Mouse (Mus musculus) heart, postnatal 0 days (tissue): ENCODE data around the gene Irx4. TPM values are rescaled to one million over a fixed set of nuclear protein-coding genes. Genes with fewer than 3 reads are reported as not detected.
A peak's percentile ranks its signal among the peaks of the same experiment; 100 is the strongest.

ENCODE experiments used
- ATAC-seq: fragments of 200-750 bp; cut with Nextera tagmentation; 2 replicates; pipeline ENCODE4 v1.8.0; 2017; ENCODE audit warnings: low read depth, moderate number of reproducible peaks, moderate library complexity; ENCODE audit not compliant: insufficient read depth
- DNase-seq: peaks from one replicate; pipeline ENCODE4 v3.0.0-alpha.2; 2016; ENCODE audit warnings: low spot score
- H3K27ac ChIP-seq: fragments of 300-500 bp; sonication (generic); 2 replicates; pipeline ENCODE4 v1.5.1; 2014; ENCODE audit warnings: low read depth, mild to moderate bottlenecking
- H3K27me3 ChIP-seq: fragments of 300-500 bp; sonication (generic); 2 replicates; pipeline ENCODE4 v1.6.1; 2014; ENCODE audit warnings: low read length, mixed read lengths; ENCODE audit not compliant: control insufficient read depth, insufficient read depth
- H3K36me3 ChIP-seq: fragments of 300-500 bp; sonication (generic); replicated peaks from 2 replicates; pipeline ENCODE4 v1.6.1; 2014; ENCODE audit warnings: low read length, mixed read lengths; ENCODE audit not compliant: control insufficient read depth, insufficient read depth
- H3K4me1 ChIP-seq: fragments of 300-500 bp; sonication (generic); 2 replicates; pipeline ENCODE4 v1.6.1; 2014; ENCODE audit warnings: antibody characterized with exemption; ENCODE audit not compliant: control insufficient read depth, insufficient read depth
- H3K4me2 ChIP-seq: fragments of 300-500 bp; sonication (generic); 2 replicates; pipeline ENCODE4 v1.6.1; 2014; ENCODE audit warnings: low read depth, mild to moderate bottlenecking, low read length, moderate library complexity
- H3K4me3 ChIP-seq: fragments of 300-500 bp; sonication (generic); 2 replicates; pipeline ENCODE4 v1.5.1; 2014; ENCODE audit warnings: low read depth, low read length
- H3K9ac ChIP-seq: fragments of 300-500 bp; sonication (generic); replicated peaks from 2 replicates; pipeline ENCODE4 v1.6.1; 2014; ENCODE audit warnings: low read depth, low read length, mixed read lengths
- H3K9me3 ChIP-seq: fragments of 300-500 bp; sonication (generic); replicated peaks from 2 replicates; pipeline ENCODE4 v1.6.1; 2016; ENCODE audit warnings: low read length; ENCODE audit not compliant: control insufficient read depth
- CTCF ChIP-seq: IDR thresholded peaks from 2 replicates; pipeline ENCODE4 v1.5.1; 2016; ENCODE audit warnings: antibody characterized with exemption, control low read depth, low read depth
- EP300 ChIP-seq: IDR thresholded peaks from 2 replicates; pipeline ENCODE4 v1.6.1; 2016; ENCODE audit warnings: antibody characterized with exemption, low read depth
- WGBS: fragments of 180-500 bp; shearing (Covaris S2); extraction: QIAGEN DNeasy Blood & Tissue Kit; methylation state at CpG from one replicate; pipeline ENCODE4 v1.1.7; 2014; 5-methylcytosine and 5-hydroxymethylcytosine counted together
- polyA plus RNA-seq: library from polyadenylated mRNA; unstranded; fragments of >200 nt; fragmentation: Nextera tagmentation; extraction: Ambion mirVana; gene quantifications from 2 replicates; pipeline ENCODE4 v1.2.1, GENCODE M21; 2015
- total RNA-seq: library from RNA; depleted of rRNA; stranded (reverse); fragments of >200 nt; gene quantifications from 2 replicates; pipeline ENCODE4 v1.2.3, GENCODE M21; 2014; ENCODE audit warnings: low replicate concordance

The Irx4 gene
- total and polyA plus RNA-seq, 2 experiments from 2014 or later: 54.9 to 85.4 TPM

- 7% methylated on average over 18 of the region's 25 CpGs for WGBS
- DNase-seq (no peak), ATAC-seq (peak; percentile 11; the same call in 1 of the 2 replicates)
- Histone ChIP-seq H3K27me3 (peaks cover 72% of the 10 kb centered on the region), H3K27ac (peak overlapping the region; percentile 95), H3K9me3 (no peaks in the 10 kb centered on the region), H3K4me3 (peak overlapping the region; percentile 64), H3K4me1 (peaks cover 23% of the 10 kb centered on the region), H3K9ac (peak overlapping the region; percentile 76), H3K36me3 (0 out of 2 replicates have a peak, but pooled peaks cover under 1% of the 10 kb centered on the region), H3K4me2 (peak overlapping the region; percentile 78)
- TF ChIP-seq EP300: no peak
- no peak for TF ChIP-seq CTCF
Measured at GRCm38 (mm10) chr13:73261036-73261730, 904 bp downstream of the Irx4 start.

- Histone ChIP-seq H3K36me3 (peaks cover 6% of the 10 kb centered on the region; the same call in 1 of the 2 replicates), H3K4me1 (peaks cover 26% of the 10 kb centered on the region), H3K27ac (peak overlapping the region; percentile 95), H3K27me3 (peaks cover 79% of the 10 kb centered on the region), H3K9ac (peak overlapping the region; percentile 76), H3K9me3 (no peaks in the 10 kb centered on the region), H3K4me3 (peak overlapping the region; percentile 64), H3K4me2 (peak overlapping the region; percentile 78)
- DNase-seq (no peak), ATAC-seq (no peak)
- no peak for TF ChIP-seq CTCF
- WGBS: 14% methylated on average over 2 of the region's 2 CpGs
Measured at GRCm38 (mm10) chr13:73261881-73262280, 1.6 kb downstream of the Irx4 start.

DNA sequence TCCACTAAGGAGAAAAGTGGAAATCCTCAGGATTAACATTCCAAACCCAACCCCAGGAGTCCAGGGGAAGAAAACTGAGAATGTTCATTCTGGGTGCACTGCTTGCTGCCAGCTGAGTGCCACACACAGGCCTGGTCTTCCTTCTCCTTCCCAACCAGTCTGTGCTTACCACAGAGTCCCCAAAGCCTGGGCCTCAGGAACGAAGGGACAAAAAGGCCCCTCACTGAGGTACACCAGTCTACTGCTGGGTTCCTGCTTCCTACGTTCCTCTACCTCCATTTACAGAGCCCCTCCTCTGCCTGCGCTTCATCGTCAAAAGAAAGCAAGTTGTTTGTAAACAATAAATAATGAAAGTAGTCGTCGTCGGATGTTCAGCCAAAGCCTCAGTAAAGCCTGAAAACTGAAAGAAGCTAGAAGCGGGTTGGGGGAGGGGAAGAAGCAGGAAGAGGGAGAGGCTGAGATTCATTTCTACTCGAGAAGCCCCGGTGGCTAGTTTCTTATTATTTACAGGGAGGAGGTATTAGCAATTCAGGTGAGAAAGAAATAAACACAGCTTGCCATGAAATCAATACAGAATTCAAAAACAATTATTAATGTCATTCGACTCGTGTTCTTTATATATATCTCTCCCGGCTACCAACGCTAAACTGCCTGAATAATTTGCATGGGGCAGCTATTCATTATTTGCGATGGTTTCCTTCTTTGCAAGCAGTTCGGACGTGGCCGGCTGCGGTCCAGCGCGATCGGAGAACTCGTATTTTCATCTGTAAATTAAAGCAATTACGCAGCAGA is 2.3 kb downstream of the Irx4 start:
- H3K4me2 ChIP-seq: peak overlapping the region; percentile 78
- no peak for TF ChIP-seq EP300
- H3K4me3 ChIP-seq: peak overlapping the region; percentile 64
- H3K9ac ChIP-seq: peak overlapping the region; percentile 76
- 4% methylated on average over 24 of the region's 24 CpGs for WGBS
- H3K4me1 ChIP-seq: peaks cover 26% of the 10 kb centered on the region
- H3K27ac ChIP-seq: peak overlapping the region; percentile 95
- peaks cover 85% of the 10 kb centered on the region for H3K27me3 ChIP-seq
- DNase-seq: peak; percentile 33
- peaks cover 9% of the 10 kb centered on the region; the same call in 1 of the 2 replicates for H3K36me3 ChIP-seq
- ATAC-seq: no peak
- no peaks in the 10 kb centered on the region for H3K9me3 ChIP-seq

DNA sequence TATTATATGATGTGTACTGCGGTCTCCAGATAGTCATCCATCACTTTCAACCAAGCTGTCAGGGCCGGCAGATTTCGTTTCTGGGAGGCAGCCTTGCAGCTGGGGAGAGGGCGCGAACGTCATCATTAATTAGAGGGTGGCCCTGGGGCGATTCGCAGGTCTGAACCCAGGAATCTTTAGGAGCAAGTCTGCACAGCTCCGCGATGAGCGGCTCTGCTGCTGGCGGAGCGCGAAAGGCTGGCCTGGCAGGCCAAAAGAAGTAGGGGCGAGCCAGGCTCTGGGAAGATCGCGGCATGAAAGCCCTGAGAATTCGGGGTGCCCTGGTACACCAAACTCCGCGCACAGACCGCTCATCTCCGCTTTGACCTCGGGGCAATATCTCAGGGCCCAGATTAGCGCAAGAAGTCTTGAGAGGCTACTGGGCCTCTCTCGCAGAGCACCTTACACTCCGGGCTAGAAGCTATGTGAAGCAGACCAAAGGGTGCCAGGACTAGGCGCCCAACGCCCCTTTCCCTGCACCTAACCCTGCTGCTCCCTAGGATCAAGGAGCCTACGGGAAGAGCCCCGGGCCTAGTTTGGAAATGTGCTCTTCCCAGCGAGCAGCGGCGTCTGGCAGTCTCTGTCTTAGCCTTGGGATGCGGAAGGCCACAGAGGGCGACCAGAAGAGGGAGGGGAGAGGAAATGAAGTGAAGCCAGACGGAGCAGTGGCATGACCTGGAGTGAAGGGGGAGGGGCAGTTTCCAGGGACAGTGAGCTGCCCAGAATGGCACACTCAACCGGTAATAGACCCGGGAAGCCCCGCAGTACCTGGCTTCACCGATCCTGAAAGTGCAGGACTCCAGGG is 3.1 kb downstream of the Irx4 start:
- H3K4me3 ChIP-seq: peak overlapping the region; percentile 64
- H3K9me3 ChIP-seq: no peaks in the 10 kb centered on the region
- ATAC-seq (peak; percentile 37), DNase-seq (peak; percentile 75)
- H3K27me3 ChIP-seq: peaks cover 87% of the 10 kb centered on the region
- peak overlapping the region; percentile 95 for H3K27ac ChIP-seq
- TF ChIP-seq CTCF (no peak), EP300 (no peak)
- H3K4me1 ChIP-seq: peaks cover 22% of the 10 kb centered on the region
- under 1% methylated on average over 40 of the region's 40 CpGs for WGBS
- H3K36me3 ChIP-seq: peaks cover 16% of the 10 kb centered on the region; the same call in 1 of the 2 replicates
- peak overlapping the region; percentile 78 for H3K4me2 ChIP-seq
- peak overlapping the region; percentile 76 for H3K9ac ChIP-seq

DNA sequence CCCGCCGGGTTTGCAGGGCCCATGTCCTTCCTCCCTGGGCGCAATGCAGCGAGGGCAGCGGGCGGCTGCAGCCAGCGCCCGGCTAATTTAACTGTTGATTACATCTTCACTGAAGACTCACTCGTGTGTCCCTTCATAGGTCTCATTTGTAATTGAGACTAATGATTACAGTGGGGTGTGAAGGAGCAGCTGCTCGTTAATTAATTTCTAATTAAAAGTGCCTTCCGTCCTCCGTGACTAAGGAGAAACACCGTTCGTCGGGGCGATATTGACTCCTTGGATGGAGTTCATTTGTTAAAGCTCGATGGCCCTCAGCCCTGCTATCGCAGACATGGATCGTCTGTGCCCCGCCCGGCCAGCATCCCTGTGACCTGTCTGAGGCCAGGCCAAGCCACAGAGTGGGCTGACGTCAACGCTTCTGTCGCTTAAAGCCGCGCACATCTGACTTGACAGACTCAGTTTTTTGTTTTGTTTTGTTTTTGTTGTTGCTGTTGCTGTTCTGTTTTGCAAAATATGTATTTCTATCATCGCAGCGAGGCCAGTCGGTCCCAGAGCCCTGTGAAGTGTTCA is 4.0 kb downstream of the Irx4 start:
- Histone ChIP-seq H3K9me3 (no peaks in the 10 kb centered on the region), H3K4me2 (peak overlapping the region; percentile 78), H3K4me1 (peaks cover 17% of the 10 kb centered on the region), H3K9ac (peak overlapping the region; percentile 76), H3K27ac (peak overlapping the region; percentile 95), H3K27me3 (peaks cover 90% of the 10 kb centered on the region), H3K36me3 (peaks cover 17% of the 10 kb centered on the region; the same call in 1 of the 2 replicates), H3K4me3 (peak overlapping the region; percentile 64)
- 5% methylated on average over 29 of the region's 29 CpGs for WGBS
- no peak for DNase-seq
- ATAC-seq: no peak
- TF ChIP-seq EP300 (no peak), CTCF (no peak)
